Mouse (Mus musculus) right cerebral cortex, postnatal 36 days (tissue): ENCODE measurements around the gene Mpdz.
A peak's percentile ranks its signal among the peaks of the same experiment; 100 is the strongest.

Experiments
- DNase-seq, 2 experiments: peaks; one replicate each; pipeline ENCODE4 v3.0.0; 2022; ENCODE audit warnings: low spot score in 2 of 2, mixed read lengths in 1 of 2

Gene Mpdz

GRCm38 (mm10) chr4:81392869-81393268 lies 49.7 kb downstream of the Mpdz start:
- DNase-seq = no peak

DNA sequence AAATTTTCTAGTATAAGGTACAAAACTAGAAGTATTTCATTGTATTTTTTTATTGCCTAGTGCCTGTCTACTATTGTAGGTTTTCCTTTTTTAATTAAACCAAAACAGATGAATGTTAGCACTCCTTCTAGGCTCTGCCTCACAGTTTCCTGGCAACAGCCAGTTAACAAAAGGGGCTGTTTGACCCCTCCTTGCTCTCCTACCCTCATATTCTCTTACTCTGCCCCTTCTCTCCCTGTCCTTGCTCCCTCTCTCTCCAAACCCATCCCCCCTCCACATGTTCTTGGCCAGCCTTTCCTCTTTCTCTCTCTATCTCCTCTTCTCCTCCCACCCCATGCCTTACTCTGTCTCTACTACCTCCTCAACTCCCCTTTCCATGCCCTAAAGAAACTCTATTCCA lies 53.4 kb downstream of the Mpdz start:
- DNase-seq = no peak

- DNase-seq = no peak
Observed at GRCm38 (mm10) chr4:81387644-81388043, 55.0 kb downstream of the Mpdz start.

DNA sequence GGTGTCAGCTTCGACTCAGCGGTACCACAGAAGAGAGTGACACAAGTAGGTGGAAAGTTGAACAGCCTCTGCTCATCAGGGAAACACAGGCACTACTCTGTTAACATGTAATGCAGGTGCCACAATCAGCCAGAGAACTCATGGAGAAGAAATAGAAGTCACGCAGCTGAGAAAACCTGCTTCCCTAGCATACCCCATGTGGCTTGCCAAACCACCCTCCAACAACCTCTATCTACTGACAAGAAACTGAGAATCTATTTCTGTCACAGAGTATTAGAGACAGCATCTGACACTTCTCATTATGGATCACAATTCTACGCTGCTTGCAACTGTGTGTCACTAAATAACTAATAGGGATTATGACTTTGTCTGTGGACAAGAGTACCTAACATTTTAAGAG lies 70.3 kb downstream of the Mpdz start:
- no peak for DNase-seq

GRCm38 (mm10) chr4:81351368-81351767 lies 91.2 kb downstream of the Mpdz start:
- no peak for DNase-seq

DNA sequence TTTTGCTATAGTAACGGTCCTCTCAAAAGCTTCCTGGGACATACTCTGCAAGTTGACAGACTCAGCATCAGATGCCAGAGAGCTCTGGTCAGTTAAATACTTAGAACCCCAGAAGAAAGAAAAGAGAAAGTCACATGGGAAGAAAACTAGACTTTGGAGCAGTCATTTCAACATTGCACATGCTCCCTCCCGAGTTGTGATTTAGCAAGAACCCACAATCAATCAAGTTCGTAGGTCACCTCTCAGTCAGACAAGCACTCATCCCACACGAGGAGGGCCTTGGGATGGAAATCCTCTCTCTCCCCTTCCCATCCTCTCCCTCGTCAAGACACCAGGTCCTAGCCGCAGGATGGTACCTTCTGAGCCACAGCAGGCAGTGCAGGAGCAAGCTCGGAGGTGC lies 94.0 kb downstream of the Mpdz start:
- no peak for DNase-seq

GRCm38 (mm10) chr4:81345141-81345540 lies 97.5 kb downstream of the Mpdz start:
- no peak for DNase-seq

DNA sequence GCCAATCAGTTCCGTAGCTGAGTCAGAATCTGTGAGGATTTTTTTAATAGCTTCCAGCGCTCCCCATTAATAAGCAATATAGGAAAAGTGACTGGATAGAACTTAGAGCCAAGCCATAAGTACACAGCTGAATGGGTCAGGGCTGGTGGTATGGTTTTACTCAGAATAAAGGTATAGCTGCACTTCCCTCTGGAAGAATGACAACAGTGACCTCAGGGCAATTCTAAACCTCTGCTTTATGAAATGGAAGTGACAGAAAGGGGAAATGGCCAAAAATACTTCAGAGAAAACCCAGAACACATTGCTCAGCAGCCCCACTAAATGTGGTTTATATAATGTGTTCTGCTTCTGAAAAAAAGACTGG lies 109.0 kb downstream of the Mpdz start:
- no peak for DNase-seq

DNA sequence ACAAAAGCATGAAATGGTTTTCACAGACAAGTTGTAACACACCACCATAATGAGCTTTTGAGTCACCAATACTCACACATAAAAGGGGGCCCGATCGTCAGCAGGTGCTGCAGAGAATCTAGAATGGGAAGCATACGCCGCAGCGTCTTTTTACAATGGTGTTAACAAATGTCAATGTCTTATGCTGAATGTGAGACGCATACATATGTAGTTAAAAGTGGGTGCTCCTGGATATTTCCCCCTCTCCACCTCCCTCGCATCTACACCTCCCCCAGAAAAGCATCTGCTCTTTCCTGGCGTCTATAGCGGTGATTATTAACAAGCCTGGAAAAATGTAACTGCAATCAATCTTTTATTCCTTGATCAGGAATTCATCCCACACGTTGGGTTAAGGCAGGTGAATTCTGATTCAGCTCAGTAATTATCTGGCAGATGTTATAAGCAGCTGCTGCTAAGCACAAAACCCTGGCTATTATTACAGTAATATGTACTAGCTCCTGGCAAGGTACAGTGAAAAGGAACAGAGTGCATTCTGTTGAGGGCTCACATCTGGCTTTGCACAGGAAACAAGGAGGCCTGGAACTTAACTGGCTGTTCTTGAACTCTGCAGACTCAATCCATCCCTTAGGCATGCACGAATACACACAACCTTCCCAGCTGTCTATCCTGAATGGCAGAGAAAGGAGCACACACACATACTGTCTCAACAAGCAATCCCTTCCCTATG lies 109.6 kb downstream of the Mpdz start:
- DNase-seq = peak; percentile 47 to 60

GRCm38 (mm10) chr4:81332439-81332841 lies 110.2 kb downstream of the Mpdz start:
- DNase-seq = no peak

GRCm38 (mm10) chr4:81327694-81328093 lies 114.9 kb downstream of the Mpdz start:
- DNase-seq = no peak

GRCm38 (mm10) chr4:81323853-81324252 lies 118.8 kb downstream of the Mpdz start:
- DNase-seq = no peak

DNA sequence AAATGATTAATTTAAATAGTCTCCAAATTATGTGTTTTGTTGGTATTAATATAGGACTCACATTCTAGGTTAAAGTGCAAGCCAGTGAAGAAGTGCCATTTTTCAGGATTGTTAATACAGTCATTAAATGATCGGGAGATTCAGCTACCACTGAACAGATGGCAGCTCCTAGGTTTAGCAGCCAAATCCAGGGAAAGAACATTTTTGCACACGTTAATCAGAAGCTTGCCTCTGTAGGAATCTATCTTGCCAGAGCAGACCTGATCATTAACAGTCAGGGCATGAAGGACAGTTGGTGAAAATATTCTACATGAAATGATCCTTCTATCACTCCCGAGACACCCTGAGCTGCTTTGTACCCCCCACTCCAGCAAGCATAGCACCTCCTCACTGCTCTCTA lies 120.4 kb downstream of the Mpdz start:
- DNase-seq = no peak

GRCm38 (mm10) chr4:81314618-81315017 lies 128.0 kb downstream of the Mpdz start:
- no peak for DNase-seq

DNA sequence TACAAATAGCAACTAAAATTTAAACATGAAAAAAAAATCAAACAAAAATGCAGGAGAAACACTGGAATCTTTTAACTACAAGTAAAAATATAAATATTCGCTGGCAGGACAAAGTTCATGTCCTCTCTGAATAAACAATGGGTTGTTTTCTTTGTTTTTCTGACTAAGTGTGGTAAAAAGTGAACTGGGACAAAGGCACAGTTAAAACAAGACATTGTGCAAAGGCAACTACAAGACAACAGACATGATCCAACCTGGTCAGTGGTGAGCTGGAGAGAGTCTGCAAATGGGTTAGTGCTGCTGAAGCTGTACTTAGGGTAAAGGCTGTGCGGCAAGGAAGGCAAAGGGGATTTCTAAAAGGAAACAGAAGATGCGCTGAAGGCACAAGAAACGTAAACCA lies 129.4 kb downstream of the Mpdz start:
- no peak for DNase-seq

DNA sequence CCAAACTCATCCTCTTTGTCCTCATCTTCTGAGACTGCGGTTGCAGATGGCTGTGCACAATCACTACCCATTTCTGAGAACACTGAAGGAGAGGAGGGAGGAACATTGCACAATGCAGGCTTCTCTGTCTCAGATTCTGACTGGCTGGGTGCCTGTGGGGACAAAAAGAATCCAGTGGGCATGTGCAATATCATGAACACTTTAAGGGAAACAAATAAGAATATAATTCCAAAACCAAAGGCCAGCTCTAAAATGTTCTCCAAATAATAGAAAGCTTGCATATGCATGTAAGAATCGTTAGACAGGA lies 132.5 kb downstream of the Mpdz start:
- DNase-seq = no peak

DNA sequence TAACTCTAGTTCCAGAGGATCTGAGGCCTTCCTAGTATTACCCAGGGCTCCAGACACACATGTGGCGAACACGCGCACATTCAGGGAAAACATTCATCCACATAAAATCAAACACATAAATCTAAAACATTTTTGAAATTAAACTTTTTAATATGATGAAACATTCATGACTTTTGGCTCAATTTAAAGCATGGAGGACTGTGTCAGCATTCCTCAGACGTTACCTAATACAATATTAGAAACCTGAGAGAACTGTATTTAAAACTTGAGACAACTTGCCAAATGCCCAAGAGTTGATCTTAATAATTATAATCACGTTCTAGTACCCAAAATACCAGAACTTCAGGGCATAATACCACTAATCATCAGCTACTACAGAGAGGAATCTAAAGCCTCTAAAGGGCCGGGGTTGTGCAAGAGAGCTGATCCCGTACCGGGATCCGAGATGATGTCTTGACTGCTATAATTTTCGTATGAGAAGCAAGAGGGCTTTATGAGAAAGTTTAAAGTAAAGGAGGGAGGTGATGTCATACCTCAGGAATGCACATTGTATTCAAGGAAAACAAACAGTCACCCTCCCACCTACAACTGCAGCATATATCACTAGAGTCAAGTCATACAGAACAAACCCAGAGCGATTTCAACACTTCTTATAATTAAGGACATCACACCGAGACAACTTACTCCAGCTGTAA lies 133.0 kb downstream of the Mpdz start:
- DNase-seq = no peak

DNA sequence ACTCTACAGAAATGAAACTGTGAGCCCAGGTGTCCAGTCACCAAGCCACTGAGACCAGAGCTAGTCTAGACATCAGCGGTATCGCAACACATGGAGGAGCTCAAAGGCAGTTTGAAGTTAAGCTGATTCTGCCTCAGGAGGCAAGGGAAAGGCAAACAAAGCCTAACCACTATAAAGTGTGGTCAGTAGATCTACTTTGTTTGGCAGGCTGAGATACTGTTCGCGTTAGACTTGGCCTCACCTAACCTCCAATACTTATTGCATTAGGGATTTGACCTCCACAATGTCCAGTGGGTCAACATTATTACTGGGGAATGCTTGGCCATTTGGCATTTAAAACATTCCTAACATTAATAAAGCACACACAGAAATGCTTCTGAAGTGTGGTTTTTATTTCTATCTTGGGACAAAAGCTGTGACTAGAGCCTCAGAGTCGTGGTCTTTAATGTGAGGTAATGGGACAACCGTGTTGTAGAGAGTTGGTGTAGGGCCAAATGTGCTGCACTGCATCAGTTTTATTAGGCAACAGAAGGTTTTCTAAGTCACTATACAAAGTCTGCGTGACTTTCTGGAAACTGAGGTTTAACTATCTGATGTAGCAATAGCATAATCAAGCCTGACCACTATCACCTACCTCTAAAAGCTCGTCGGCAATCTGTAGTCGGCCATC lies 134.9 kb downstream of the Mpdz start:
- no peak for DNase-seq

DNA sequence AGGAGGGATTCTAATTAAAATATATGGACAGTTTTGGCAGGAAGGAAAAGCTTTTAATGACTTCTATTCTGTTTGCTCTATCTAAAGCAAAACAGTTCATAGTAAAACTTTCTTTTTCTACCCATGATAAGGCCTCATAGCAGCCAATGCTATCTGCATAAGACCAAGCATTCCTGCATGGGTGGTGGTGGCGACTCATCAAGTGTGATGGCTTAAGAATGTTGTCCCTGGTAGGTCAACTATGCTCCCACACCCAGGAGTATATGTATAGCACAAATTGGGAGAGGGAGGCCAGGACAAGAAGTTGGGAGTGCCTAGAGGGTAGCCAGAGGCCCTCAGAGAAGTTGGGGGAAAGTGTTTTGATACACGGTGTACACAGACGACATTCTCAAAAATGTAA lies 140.6 kb downstream of the Mpdz start:
- no peak for DNase-seq

DNA sequence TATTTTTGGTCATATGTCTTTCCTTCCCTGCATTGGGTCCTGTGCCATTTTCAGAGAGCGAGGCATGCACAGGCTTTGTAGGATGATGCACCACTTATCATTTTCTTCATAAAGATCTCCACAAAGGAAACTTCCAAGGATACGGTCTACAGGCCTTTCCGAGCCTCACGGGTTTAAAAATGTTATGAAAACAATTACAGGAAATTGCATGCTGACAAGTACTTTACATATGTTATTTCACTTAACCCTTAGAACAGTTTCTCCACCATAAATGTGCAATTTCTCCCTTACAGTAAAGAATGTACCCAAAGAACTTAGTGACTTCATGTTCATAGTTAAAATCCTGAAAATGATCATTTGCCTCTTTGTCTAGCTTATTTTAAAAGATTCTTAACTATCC lies 144.2 kb downstream of the Mpdz start:
- DNase-seq = no peak

DNA sequence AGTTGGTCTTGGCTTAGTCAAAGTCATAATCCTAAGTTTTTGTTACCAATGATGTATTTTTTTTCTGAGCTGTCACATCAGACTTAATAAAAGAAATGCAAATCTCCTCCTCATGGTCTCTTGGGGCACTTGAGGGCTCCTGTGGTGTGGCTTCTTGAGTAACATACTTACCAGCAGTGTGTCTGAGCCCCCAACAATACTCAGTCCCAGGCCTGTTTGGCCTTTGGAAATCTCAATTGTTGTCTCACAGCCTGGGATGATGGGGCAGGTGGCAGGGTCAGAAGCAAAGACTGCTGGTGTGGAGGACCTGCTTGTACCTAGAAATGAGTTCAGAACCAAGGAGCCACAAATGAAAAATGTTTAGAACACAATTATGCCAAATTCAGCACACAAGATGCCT lies 149.3 kb downstream of the Mpdz start:
- DNase-seq = no peak

- no peak for DNase-seq
Observed at GRCm38 (mm10) chr4:81285564-81285963, 157.1 kb downstream of the Mpdz start.

- DNase-seq = no peak
Observed at GRCm38 (mm10) chr4:81283611-81284010, 159.0 kb downstream of the Mpdz start.
